Mouse (Mus musculus) G1E (cell line): ENCODE results near the gene Ngdn.

ENCODE experiments used
- CTCF ChIP-seq: IDR thresholded peaks from 2 replicates; pipeline ENCODE4 v1.5.1; 2012; ENCODE audit warnings: low read depth, low read length, inconsistent platforms, mixed read lengths
- TAL1 ChIP-seq: conservative IDR thresholded peaks from 2 replicates; pipeline ENCODE4 v1.6.1; 2012; ENCODE audit warnings: low read depth, low read length, inconsistent platforms, mixed read lengths

DNA sequence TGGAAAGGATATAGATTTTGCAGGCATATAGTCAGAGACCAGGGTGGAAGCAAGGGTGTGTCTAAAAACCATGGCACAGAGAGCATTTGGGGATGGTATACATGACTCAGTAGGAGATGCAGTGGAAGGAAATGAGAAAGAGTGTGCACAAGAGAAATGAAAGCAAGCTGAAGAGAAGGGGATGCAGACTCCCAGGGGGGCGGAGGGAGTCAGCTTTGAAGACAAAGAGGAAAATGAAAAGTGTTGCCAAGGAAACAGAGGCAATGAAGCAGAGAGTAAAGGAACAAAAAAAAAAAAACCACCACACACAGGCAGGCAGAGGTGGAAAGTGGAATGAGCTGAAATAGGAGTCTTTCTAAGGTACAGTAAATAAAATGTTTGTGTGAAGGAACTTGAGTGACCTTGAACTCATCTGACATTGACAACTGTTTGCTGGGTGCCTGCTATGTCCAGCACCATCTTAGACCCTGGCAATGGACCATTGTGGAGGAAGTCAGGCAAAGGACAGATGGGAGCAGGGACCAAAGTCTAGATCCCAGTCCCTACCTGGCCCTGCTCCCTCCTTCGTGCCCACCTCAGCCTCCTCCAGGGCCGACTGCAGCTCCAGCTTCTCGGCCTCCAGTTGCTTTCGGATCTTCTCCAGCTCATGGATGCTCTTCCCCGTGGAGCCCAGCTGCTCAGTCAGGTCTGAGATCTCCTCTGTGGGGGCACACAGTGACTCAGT, 41.0 kb upstream of the Ngdn start:
- TF ChIP-seq CTCF (no peak), TAL1 (no peak)
